Mouse (Mus musculus): ENCODE measurements around the gene Tstd2. TPM values are rescaled to one million over a fixed set of nuclear protein-coding genes. Genes with fewer than 3 reads are reported as not detected.

The Tstd2 gene
- total RNA-seq, 1 experiment from 2014 or later, result 28.3 TPM

GRCm38 (mm10) chr4:46084416-46085172, 53.9 kb downstream of the Tstd2 start:
- DNase-seq, result no peak

DNA sequence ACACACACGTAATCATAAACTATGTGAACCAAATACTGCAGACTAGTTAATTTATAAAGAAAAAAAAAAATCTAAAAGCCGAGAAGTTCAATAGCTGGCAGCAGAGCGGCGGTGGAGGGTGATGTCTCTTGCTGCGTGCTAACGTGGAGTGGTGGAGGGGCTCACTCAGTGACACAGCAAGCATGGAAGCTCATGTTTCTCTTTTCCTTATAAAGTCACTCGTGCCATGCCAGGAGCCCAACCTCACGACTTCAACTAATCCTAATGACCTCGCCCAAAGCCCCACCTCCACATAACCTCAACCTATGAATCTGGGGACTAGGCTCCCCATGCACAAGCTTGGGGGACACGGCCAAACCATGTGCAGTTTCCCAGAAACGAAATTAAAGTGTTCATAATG, 55.9 kb downstream of the Tstd2 start:
- DNase-seq, result no peak

DNA sequence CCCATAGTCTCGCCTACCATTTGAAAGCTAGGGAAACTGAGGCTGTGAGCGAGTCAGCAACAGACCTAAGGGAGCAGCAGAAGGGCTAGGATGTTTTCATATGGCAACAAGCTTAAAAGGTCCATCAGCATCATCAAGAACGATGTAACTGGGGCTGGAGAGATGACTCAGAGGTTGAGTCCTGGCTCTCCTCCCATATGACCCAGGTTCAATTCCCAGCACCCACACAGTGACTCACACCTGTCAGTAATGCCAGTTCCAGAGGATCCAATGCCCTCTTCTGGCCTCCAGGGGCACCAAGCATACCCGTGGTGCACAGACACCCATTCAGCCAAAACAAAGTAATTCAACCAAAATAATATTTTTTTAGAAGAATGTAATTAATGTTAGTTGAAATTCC, 58.2 kb downstream of the Tstd2 start:
- no peak for DNase-seq

GRCm38 (mm10) chr4:46076892-46077291, 61.6 kb downstream of the Tstd2 start:
- no peak for DNase-seq

GRCm38 (mm10) chr4:46075664-46076063, 62.8 kb downstream of the Tstd2 start:
- no peak for DNase-seq

DNA sequence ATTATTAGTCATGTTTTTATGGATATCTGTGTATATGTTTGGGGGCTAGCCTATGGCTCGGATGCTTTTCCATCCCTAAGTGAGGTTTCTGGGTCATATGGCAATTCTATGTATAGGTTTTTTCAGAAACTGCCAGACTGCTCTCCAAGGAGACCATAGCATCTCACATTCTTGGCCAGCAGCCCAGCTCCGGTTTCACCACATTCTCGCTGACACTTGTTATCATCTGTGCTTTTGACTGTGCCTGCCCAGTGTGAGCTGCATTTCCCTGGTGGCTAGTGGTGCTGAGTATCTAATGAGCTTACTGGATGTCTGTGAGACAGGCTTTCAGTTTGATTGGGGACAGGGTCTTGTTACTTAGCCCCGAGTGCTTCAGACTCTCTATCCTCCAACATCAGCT, 64.8 kb downstream of the Tstd2 start:
- no peak for DNase-seq

- no peak for DNase-seq
Observed at GRCm38 (mm10) chr4:46072631-46073030, 65.9 kb downstream of the Tstd2 start.

DNA sequence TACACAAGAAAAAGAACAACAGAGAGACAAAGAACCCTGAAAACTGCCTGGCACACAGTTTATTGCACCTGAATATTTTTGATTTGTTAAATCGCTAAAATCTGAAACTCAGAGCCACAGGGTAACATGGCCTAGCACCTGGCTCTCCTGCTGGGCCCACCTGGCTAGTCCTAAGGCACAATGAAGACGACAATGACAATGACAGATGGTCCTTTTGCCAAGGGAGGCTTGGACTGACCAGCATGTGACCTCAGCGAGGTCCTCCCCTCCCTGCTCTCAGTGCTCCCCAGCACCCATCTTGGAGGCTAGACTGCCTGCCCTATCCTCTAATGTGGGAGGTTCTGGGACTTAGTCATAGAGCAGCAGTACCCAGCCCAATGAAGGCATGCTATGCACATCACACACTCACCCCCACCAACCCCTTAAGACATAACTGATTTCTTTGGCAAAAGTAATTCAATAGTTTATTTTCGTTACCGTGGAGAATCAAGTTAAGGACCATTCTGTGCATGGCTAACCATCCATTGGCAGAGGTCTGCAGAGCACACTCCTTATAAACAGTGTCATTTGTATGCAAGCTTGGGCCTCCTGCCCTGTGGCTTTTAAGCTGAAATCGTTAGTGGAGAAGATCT, 68.5 kb downstream of the Tstd2 start:
- no peak for DNase-seq

- DNase-seq, result no peak
Observed at GRCm38 (mm10) chr4:46068573-46068972, 69.9 kb downstream of the Tstd2 start.

DNA sequence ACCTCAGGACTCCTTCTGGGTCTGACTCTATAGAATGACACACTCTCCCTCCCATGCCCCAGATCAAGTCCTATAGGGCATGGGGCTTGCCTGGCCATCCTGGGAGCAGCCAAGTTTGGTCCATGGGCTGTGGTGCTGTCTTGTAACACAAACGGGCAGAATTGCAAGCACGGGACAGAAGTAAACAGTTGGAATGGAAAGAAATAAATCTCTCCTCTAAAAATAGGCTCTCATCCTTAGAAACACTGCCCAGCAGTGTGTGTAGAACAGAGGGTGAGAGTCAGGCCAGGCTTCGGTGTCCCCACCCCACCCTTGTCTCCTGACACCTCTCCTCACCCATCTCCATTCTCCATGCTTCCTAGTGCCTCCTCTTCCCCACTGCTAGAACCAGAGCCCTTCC, 70.4 kb downstream of the Tstd2 start:
- no peak for DNase-seq

DNA sequence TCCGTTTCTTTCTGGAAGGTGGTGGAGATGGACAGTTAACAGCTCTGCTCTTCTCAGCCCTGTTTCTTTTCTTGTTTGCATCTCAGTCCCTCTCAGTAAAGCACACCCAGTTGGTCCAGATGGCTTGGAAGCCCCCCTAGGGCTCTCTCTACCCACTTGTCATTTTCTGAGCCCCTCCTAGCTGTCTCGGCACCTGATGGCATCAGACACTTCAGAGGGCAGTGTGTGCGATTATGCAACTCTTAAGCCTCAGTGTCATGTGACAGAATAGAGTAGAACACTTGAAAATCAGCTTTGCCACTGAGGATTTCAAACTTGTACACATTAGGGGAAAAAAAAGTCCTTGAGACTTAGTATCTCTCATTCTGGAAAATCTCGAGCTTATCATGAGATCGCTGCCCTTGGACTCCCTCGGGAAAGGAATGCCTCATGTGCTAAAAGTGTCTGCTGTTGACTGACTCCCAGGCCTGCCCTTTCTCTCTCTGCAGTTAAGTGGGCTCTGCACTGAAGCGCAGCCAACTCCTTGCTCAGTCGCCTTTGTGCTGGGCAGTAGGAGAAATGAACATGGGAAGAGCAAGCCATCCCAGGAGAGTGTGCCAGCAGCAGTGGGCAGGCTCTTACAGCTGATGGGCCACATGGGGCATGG, 72.7 kb downstream of the Tstd2 start:
- DNase-seq, result peak; percentile 42

GRCm38 (mm10) chr4:46064961-46065360, 73.5 kb downstream of the Tstd2 start:
- no peak for DNase-seq

Other genes with a start within 250 kb of the Tstd2 start
- gene Ccdc180, start 248.4 kb downstream of the Tstd2 start, total RNA-seq (2021), result 0.23 and 0.33 TPM in 2 replicates
- gene Tdrd7, start 173.4 kb downstream of the Tstd2 start, total RNA-seq (2021), result 21.3 and 23.0 TPM in 2 replicates
- gene Tmod1, start 99.8 kb downstream of the Tstd2 start, total RNA-seq (2021), result 3.6 and 4.7 TPM in 2 replicates
- 47.5 and 50.8 TPM in 2 replicates for gene Ncbp1, start 81 bp downstream of the Tstd2 start, total RNA-seq (2021)
- 21.3 and 28.9 TPM in 2 replicates for gene Xpa, start 57.6 kb upstream of the Tstd2 start, total RNA-seq (2021)
- not detected in 2 replicates for gene Foxe1, start 204.9 kb upstream of the Tstd2 start, total RNA-seq (2021)

Data from adrenal gland, postnatal 14 days (tissue).